Mouse (Mus musculus) brain, embryonic 18.5 days (tissue): Measurements from ENCODE around the gene Kri1.
A peak's percentile ranks its signal among the peaks of the same experiment; 100 is the strongest.
"Not testable (repeated sequence)": the region's sequence is repeated elsewhere in the genome, so short reads cannot be mapped to it uniquely, and the experiment has no call there.

Experiments used
- DNase-seq: peaks from one replicate; pipeline ENCODE4 v3.0.0-alpha.2; 2012; ENCODE audit warnings: low read depth, low spot score

Kri1 gene

DNA sequence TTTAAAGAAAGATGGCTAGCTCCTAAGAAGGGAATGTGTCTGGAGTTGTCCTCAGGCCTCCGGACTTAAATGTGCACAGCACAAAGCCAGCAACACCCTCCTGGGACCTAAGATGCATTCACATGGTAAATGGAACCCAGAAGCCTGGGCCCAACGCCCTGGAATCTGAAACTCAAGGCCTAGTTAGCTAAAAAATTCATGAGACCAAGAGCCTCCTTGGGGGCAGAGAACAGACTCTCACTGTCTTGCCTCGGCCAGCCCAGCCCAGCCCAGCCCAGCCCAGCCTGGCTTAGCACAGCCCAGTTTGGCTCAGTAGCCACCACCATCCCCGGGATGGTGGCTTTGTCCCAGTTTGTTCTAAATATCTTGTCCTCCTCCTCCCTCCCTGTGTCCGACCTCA is 27.7 kb upstream of the Kri1 start:
- no peak for DNase-seq

DNA sequence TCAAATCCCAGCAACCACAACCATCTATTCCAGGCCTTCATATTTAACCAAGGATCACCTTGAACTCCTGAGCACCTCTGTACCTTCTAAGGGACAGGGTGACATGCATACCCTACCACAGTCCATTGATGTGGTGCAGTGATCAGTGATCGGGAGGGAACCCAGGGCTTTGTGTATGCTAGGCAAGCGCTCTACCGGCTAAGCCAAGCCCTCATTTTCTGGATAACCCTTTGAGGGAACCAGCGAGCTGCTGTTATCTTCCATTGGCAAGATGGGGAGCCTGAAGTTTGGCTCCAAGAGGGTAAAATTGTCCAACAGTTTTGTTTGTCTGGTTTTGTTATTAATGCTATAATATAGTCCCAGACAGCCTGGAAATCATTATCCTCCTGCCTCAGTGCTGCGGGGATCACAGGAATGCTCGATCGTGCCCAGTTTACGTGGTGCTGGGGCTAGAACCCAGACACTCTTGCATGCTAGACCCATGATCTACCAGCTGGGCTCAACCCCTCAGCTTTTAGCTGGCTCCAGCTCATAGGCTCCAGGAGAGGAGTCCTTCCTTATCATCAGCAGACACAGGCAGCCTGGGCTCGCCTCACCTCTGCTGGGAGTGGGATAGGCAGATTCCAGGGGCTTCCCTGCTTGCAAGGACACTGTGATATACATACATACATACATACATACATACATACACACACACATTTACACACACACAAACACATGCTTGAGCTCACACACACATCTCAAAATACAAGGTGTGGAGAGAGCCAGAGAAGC is 26.8 kb upstream of the Kri1 start:
- no peak for DNase-seq

DNA sequence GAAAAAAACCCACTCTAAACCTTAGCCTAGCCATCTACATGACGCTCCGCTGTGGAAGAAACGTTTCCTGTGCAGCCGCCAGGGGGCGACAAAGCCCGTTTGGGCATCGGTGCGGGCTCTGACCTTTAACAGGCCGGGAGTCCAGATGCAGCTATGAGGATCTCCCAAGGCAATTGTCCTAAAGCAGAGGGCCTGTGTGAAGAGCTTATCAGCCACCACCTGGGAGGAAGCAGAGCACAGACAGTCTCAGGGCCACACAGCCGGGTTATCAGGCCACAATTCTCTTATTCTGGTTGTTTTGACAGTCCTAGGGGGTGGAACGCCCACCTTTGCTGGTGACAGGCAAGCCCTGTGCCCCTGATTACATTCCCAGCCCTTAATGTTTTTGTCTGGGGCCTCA is 25.6 kb upstream of the Kri1 start:
- DNase-seq: no peak

DNA sequence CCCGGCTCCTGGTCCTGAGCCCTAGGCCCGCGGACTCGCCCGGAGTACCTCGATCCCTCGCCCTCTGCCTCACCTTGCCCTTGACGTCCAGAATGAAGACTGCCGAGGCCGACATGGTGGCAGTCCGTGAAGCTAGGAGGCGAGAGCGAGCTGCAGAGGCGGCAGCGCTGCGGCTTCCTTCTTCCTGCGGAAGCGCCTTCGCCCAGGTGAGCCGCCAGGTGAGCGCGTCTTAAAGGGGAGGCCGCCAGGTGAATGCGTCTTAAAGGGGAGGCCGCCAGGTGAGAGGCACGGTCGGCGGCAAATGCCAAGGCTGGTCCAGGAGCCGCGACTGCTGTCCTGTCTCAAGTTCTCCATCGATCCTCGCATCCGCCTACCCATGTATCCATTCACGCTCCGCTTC is 24.4 kb upstream of the Kri1 start, which contains the start of gene Ap1m2:
Gene Ap1m2 (minus strand): TSS at position 204 of the 400 bp plus-strand sequence.
- no peak for DNase-seq

DNA sequence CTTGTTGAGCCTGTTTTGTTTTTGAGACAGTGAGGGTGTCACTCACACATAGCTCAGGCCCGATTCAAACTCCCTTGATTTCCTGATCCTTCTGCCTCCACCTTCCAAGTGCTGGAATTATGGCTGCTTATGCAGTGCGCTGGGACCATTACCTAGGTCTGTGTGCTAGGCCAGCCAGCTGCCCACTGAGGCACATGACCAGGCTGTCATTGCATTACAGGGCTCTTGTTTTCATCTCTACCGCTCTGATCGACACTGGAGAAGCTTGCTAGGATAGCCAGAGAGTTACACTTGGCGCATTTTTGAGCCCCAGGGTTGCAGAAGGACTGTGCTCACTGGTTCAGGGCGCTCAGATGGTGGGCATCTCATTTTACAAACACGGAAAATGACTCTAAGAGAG is 23.9 kb upstream of the Kri1 start:
- no peak for DNase-seq

DNA sequence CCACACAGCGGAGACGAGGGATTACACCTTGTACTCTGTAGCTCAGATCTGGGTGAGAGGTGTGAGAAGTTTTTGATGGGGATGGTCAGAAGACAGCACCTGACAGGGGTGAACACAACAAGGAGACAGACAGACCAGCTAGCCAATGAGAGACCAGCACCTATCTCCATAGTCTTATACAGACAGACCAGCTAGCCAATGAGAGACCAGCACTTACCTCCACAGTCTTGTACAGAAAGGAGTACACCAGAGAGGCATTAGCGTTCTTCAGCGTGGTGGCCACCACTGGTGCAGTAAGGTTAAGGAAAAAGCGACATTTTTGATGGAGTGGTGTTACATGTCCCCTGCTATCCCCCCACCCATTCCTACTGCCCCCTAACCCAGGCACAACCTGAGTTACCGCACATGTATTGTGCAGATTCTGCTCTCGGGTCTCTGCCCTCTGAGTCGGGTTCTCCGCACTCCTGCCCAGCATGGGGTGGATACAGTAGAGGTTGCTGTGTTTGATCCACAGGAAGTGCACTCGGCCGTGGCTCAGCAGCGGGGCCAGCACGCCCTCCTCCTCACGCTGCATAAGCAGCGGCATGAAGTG is 21.5 kb upstream of the Kri1 start:
- DNase-seq: no peak

DNA sequence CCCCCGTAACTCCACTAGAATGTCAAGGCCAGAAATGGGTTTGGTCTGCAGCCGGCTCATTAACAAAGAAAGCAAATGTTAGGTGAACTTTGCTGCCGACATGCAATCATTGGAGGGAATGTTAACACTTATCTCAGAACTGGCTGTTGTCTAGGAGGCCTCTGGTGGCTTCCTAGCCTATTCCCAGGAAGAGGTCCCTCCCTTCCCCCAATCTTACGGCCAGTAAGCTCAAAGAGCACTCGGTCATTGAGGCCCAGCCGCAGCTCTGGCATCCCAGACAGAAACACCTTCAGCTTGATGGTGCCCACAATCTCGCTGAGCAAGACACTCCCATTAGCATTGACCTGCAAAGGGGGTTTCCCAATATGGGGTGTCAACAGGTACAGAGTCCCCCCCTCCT is 17.3 kb upstream of the Kri1 start:
- DNase-seq: no peak

DNA sequence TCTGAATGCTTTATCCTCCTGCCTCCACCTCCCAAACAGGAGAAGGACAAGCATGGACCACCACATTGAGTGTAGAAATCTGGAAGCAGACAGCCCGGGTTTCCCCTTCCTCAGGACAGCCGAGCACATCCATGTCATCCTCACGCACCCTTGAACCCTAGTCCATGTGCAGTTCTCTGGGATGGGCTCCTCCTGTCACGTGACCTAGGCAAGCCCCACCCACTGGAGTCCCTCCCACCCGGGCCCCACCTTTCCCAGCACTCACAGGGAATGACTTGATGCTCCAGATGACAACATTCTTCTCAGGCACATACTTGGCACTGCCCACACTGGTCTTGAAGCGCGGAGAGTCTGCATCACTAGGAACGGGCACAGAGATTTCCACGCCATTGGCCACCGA is 11.2 kb upstream of the Kri1 start:
- DNase-seq: no peak

DNA sequence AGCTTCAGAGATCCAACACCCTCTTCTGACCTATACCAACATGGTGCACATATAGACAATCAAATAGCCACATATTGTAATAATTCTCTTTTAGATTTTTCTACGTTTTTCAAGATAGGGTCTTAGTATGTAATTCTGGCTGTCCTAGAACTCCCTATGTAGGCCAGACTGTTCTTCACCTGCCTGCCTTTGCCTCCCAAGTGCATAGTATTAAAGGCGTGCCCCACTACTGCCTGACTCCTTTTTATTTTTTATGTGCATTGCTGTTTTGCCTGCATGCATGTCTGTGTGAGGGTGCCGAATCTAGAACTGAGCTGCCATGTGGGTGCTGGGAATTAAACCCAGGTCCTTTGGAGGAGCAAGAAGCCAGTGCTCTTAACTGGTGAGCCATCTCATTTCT is 4.5 kb upstream of the Kri1 start:
- DNase-seq: no peak

DNA sequence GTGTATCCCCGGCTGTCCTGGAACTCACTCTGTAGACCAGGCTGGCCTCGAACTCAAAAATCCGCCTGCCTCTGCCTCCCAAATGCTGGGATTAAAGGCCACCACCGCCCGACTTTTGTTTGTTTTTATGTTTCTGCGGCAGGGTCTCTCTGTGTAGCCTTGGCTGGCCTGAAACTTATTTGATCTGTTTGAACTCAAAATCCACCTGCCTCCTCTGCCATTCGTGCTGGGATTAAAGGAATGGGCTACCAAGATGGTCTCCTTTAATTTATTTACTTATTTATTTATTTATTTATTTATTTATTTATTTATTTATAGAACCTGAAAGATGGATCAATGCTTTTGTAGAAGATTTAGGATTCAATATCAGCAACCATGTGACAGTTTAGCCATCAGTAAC is 4.1 kb upstream of the Kri1 start:
- DNase-seq: not testable (repeated sequence)

DNA sequence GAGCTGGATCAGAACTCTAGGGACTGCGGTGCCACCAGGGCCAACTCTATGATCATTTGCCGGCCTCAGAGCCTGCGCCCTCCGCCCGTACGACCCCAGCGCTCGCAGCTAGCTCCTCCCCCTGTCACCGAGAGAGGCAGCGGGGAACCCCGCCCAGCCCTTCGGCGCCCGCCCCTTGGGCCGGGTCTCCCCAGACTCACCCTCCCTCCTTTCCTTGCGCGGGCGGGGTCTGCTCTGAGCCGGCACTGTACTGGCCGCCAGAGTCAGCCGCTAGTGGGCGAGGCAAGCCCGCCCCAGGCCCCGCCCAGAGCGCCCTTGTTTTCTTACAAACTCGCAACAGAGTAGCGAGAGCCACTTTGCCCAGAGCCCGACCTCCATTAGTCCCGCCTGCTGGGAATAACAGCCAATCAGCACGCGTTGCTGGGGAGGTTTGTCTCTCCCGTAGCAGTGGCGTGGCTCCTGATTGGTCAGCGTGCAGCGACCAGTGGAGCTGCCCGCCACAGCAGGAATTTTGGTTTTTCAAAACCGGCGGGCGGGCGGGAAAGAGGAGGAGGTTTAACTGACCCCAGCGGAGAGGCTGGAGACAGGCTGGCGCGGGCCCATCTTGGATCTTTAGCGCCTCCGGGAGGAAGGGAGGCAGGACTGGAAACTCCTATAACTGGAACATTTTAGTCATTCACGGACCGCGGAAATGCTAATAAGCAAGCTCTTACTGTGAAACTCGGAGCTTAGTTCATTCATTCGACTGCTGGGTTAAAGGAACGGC is 3.4 kb upstream of the Kri1 start, which contains the start of gene Cdkn2d:
Gene Cdkn2d (minus strand): TSS at position 386 of the 766 bp plus-strand sequence.
- peak; percentile 97 for DNase-seq

DNA sequence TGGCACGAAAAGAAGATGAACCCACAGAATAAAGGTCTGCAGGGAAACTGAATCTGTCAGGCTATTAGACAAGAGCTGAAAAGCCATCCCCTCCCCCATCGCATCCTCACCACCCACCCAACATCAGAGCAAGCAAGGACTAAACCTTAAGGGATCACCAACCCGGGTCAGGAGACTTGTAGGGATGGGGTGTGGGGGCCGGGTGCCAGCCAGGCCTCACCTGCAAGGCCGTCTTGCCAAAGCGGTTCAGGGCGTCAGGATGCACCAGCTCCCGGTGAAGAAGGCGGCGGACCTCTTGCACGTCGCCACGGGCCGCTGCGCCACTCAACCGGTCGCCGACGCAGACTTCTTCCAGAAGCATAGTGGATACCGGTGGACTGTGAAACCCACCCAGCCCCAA is 2.8 kb upstream of the Kri1 start:
- no peak for DNase-seq

DNA sequence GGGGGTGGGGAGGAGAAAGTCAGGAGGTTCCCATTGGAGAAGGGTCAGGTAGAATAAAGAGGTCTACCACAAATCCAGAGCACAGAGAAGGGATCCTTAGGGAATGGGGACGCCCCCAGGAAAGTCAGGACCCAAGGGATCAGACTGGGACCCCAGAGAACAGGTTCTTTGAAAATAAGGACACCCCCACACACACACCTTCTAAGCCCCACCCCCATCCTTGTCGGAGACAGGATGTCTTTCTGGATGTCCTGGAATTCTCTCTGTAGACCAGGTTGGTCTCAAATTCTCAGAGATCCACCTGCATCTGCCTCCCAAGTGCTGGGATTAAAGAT is 1.5 kb upstream of the Kri1 start:
- no peak for DNase-seq

DNA sequence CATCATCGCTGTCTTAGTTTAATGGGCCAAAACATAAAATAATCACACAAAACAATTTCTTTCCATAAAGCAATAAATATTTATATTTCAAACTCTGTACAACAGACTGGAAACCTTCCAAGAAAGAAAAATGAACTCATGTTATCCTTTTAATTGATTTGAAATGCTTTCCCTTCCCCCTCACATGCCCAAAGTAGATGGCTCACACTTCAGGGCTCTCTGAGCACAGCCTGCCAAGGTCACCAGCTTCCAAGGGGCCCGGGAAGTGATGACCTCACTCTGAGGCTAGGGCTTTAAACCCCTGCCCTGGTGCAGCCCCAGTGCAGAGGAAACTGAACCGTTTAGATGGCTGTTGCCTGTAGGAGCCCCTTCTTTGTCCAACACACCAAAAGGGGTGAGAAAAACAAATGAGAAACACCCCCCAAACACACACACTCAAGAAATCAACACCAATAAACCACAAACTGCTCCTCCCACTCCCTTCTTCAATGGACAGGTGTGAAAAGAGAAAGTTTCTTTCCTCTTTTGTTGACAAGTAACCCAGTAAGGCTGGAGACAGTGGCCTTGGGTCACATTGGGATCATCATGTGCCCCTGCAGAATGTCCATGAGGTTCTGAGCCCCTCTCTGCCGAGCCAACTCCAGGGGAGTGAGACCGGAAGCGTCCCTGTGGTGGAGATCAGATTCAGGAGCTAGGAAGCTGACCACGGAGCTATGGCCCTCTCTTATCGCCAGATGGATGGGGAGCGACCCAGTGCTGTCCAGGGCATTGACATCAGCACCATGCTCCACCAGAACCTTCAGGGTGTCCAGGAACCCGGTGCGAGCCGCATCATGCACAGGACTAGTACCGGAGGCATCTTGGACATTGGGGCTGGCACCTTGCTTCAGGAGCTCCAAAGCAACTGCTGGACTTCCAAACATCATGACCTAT is 901 bp upstream of the Kri1 start:
- no peak for DNase-seq

DNA sequence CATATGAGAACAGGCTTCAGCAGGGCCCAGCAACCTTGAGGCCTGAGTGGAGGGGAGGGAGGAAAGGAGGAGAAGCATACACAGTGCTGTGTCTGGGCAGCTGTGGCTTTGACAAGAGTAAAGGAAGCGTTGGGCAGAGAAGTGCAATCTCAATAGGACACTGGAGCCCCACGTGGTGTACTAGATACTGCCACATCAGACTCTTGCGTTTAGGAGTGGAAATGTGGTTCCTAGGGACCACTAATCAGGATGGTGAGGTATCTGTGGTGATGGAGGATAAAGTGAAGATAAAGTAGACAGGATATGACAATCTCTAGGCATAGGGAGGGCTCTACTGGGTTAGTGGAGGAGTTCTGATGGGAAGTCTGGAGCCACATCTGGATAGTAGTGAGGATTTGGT is 1.0 kb downstream of the Kri1 start:
- no peak for DNase-seq

DNA sequence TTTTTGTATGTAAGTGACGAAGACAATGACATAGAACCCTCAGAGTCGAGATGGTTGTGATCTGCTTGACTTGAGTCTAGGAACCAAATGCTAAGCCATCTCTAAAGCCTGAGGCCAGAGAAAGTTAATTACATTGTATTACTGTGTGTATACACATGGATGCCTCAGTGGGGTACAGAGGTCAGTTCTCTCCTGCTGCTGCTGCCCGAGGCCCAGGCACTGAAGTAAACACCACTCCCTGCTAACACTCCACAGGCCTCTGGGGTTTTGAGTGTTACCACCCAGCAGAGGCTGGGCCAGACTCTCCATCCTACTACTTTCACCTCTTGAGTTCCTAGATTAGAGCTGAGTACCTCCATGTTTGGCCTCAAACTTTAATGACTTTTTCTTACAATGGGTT is 3.8 kb downstream of the Kri1 start:
- DNase-seq: no peak

DNA sequence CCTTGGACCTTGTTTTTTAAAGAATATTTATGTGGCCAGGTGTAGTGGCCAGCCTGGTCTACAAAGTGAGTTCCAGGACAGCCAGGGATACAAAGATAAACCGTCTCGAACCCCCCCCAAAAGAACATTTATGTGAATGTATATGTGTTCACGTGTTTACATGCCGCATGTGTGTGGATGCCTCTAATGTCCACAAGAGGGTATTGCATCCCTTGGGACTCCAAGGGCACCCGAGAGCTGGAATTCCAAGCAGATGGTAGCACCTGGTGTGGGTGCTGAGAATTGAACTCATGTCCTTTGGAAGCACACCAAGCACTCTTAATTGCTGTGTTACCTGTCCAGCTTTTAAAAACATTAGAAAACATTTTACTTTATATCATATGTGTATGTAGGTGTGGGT is 4.2 kb downstream of the Kri1 start:
- no peak for DNase-seq

DNA sequence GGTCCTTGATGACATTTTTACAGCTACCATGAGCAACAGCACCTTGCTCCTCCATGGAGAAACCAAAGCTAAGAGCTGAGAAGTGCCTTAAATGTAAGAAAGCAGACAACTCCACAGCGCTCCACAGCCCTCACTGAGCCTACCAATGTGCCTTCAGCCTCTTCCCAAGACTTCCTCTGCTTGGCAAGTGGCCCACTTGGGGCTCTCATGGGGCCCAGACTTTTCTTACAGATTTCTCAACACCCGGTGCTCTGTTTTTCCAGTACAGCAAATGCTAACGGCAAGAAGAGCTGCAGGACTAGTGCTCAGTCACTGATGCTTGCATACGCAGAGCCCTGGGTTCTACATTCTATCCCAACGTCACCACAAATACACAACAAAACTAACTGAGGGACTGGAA is 10.0 kb downstream of the Kri1 start:
- DNase-seq: no peak

DNA sequence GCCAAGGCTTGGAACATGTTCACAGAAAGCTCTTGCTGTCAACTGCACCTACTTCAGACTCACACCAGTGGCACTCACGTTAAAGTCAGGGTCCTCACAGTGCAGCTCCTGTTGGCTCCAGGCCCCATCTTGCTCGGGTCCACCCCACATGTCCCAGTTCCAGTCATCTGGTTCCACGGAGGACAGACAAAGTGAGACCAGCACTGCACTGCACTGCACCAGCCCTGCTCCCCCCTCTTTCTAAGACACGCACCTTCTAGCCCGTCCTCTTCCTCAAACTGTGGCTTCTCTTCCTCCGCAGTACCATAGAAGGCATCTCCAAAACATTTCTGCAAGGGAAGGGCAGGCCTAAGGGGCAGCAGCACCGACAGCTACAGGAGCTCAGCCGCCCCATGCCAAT is 11.5 kb downstream of the Kri1 start:
- DNase-seq: no peak

DNA sequence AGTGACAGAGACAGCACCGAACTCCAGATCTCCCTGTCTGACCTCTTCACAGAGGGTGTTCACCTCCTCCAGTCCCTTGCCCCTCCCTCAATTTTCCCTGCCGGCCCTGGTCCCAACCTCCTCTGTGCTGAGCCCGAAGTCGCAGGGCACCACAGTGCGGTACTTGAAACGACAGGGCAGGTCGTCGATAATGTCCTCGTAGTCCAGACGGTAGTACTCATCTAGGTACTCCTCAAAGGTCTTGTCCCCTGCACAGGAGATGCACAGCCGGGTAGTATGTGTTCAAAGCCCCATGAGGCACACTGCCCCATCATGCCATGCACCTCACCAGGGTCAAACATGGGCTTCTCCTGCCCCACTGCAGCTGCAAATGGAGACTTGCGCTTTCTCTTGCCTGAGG is 12.0 kb downstream of the Kri1 start:
- no peak for DNase-seq

DNA sequence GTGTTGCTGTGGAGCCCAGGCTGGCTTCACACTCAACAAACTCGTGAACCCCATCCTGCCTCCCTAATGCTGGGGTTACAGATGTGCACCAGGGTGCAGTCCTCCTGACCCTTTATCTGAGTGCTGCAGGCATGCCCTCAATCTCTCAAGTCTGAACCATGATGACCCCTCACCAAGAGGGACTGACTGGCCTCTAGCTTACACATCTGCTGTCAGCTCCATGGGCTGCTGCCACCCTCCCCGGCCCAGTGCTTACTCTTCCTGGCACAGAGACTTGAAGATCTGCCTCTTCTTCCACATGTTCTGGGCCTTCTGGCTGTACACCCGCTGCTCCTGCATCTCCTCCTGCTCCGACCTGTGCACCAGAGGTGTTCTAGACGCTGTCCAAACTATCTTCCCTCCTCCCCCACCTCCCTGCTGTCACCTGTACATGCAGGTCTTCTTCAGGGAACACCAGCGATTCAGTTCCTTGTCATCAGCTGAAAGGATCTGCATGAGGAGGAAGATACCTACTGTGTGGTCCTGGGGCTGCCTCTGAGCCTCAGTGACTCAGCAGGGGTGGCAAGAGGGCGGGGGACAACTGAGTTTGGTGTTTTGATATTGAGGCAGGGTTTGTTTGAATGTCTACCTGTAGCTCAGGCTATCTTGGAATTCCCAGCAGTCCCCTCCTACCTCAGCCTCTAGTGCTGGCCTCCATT is 12.6 kb downstream of the Kri1 start:
- no peak for DNase-seq
